Mouse (Mus musculus) limb, embryonic 14.5 days (tissue): ENCODE measurements around the gene Irf2. TPM values are rescaled to one million over a fixed set of nuclear protein-coding genes. Genes with fewer than 3 reads are reported as not detected.

Experiments
- ATAC-seq: fragments of 200-750 bp; cut with Nextera tagmentation; 2 replicates; pipeline ENCODE4 v1.8.0; 2017; ENCODE audit warnings: low read depth, moderate number of reproducible peaks, moderate TSS enrichment; ENCODE audit not compliant: low FRiP score
- DNase-seq: peaks from one replicate; pipeline ENCODE4 v3.0.0-alpha.2; 2015; ENCODE audit warnings: low spot score
- H3K27ac ChIP-seq: fragments of 300-500 bp; sonication (generic); replicated peaks from 2 replicates; pipeline ENCODE4 v1.5.1; 2014; ENCODE audit warnings: low read depth, mild to moderate bottlenecking, low read length, moderate library complexity, mixed read lengths
- H3K27me3 ChIP-seq: fragments of 300-500 bp; sonication (generic); 2 replicates; pipeline ENCODE4 v1.6.1; 2014; ENCODE audit warnings: low read length, mixed read lengths; ENCODE audit not compliant: control insufficient read depth, insufficient read depth
- H3K36me3 ChIP-seq: fragments of 300-500 bp; sonication (generic); 2 replicates; pipeline ENCODE4 v1.6.1; 2014; ENCODE audit warnings: mild to moderate bottlenecking, low read length, moderate library complexity, mixed read lengths; ENCODE audit not compliant: control insufficient read depth, insufficient read depth
- H3K4me1 ChIP-seq: fragments of 300-500 bp; sonication (generic); 2 replicates; pipeline ENCODE4 v1.6.1; 2014; ENCODE audit warnings: antibody characterized with exemption, low read length, mixed read lengths; ENCODE audit not compliant: control insufficient read depth, insufficient read depth
- H3K4me2 ChIP-seq: fragments of 300-500 bp; sonication (generic); replicated peaks from 2 replicates; pipeline ENCODE4 v1.6.1; 2014; ENCODE audit warnings: low read depth, mild to moderate bottlenecking, low read length, moderate library complexity; ENCODE audit not compliant: severe bottlenecking
- H3K4me3 ChIP-seq: fragments of 300-500 bp; sonication (generic); replicated peaks from 2 replicates; pipeline ENCODE4 v1.5.1; 2014; ENCODE audit warnings: low read length
- H3K9ac ChIP-seq: fragments of 300-500 bp; sonication (generic); 2 replicates; pipeline ENCODE4 v1.6.1; 2014; ENCODE audit warnings: mild to moderate bottlenecking, low read depth, low read length, moderate library complexity; ENCODE audit not compliant: severe bottlenecking
- H3K9me3 ChIP-seq: fragments of 300-500 bp; sonication (generic); 2 replicates; pipeline ENCODE4 v1.6.1; 2016; ENCODE audit warnings: low read length; ENCODE audit not compliant: control insufficient read depth
- POLR2A ChIP-seq: fragments of 200-500 bp; IDR thresholded peaks from 2 replicates; pipeline ENCODE4 v1.8.0; 2012; ENCODE audit warnings: inconsistent platforms, mild to moderate bottlenecking, moderate library complexity, borderline replicate concordance; ENCODE audit not compliant: insufficient read depth, insufficient read length; ENCODE audit errors: extremely low read depth
- WGBS: fragments of 180-500 bp; shearing (Covaris S2); extraction: QIAGEN DNeasy Blood & Tissue Kit; methylation state at CpG from one replicate; pipeline ENCODE4 v1.1.7; 2014; 5-methylcytosine and 5-hydroxymethylcytosine counted together
- polyA plus RNA-seq, 2 experiments: library from polyadenylated mRNA; depleted of rRNA in 1 of 2; stranded (reverse) in 1 of 2; unstranded in 1 of 2; fragments of >200 nt; fragmentation: Nextera tagmentation in 1 of 2; extraction: Ambion mirVana in 1 of 2; gene quantifications; 2 replicates each; pipeline versions ENCODE4 v1.2.1 to v1.2.3; 2012 to 2014

Gene Irf2
- polyA plus RNA-seq, 2 experiments, result 15.1 to 16.8 TPM

DNA sequence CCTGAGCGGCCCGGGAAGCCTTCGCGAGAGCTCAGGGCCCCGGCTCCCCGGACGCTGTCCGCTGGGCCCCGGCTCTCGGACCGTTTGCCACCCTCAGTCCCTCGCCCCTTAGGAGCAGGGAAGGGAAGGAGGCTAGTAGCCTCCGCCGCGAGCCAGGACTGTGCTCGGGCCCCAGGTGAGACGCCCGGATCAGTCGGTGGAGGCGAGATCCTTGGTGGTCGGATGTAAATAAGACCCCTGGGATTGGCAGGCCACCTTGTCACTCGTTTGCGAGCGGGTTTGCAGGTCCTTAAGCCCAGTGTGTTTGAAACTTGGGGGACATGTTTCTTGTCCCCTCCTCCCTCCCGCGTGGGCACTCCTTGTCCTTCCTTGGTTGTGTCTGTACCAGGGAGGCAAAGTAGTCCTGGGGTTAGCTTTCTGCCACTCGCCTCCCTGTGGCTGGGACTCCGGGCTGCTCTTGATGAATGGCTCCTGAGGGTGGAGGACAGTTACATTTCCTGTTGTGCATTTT, 1.8 kb downstream of the Irf2 start:
- Histone ChIP-seq H3K27me3 (no peaks in the 10 kb centered on the region), H3K4me3 (peak overlapping the region; percentile 89), H3K4me2 (peak overlapping the region; percentile 72), H3K9me3 (no peaks in the 10 kb centered on the region), H3K4me1 (peaks cover 7% of the 10 kb centered on the region), H3K27ac (peak overlapping the region; percentile 92), H3K9ac (peak overlapping the region; percentile 96), H3K36me3 (no peaks in the 10 kb centered on the region)
- WGBS, result 0% methylated on average over 28 of the region's 28 CpGs
- no peak for DNase-seq
- no peak for ATAC-seq
- no peak for TF ChIP-seq POLR2A

GRCm38 (mm10) chr8:46741991-46742690, 2.6 kb downstream of the Irf2 start:
- Histone ChIP-seq H3K4me1 (peaks cover 7% of the 10 kb centered on the region), H3K36me3 (no peaks in the 10 kb centered on the region), H3K9ac (peak overlapping the region; percentile 96), H3K9me3 (no peaks in the 10 kb centered on the region), H3K4me2 (peak overlapping the region; percentile 72), H3K27ac (no peak overlapping the region), H3K4me3 (peak overlapping the region; percentile 89), H3K27me3 (no peaks in the 10 kb centered on the region)
- no peak for ATAC-seq
- 43% methylated on average over 8 of the region's 8 CpGs for WGBS
- no peak for TF ChIP-seq POLR2A
- no peak for DNase-seq

GRCm38 (mm10) chr8:46742691-46743082, 3.2 kb downstream of the Irf2 start:
- H3K36me3 ChIP-seq, result no peaks in the 10 kb centered on the region
- no peak overlapping the region for H3K4me3 ChIP-seq
- H3K9me3 ChIP-seq, result no peaks in the 10 kb centered on the region
- WGBS, result 54% methylated on average over 5 of the region's 5 CpGs
- no peak overlapping the region for H3K27ac ChIP-seq
- DNase-seq, result no peak
- no peaks in the 10 kb centered on the region for H3K27me3 ChIP-seq
- no peak for TF ChIP-seq POLR2A
- no peak overlapping the region for H3K4me2 ChIP-seq
- peaks cover 7% of the 10 kb centered on the region for H3K4me1 ChIP-seq
- ATAC-seq, result no peak
- no peak overlapping the region for H3K9ac ChIP-seq

DNA sequence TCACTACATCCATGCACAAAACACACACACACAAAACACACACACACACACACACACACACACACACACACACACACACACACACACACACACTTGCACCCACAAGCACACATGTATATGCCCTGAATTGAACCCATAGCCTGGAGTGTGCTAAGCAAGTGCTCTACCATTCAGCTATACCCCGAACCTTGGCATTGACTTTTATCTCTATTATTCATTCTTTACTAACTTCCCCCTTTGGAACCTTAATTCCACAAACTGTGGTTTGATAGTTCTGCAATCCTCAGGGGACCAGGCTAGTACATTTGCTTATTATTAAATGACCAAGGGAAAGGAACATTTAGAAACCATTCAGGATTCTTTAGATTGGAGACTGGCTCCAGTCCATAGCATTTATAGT, 5.9 kb downstream of the Irf2 start:
- H3K4me2 ChIP-seq, result no peak overlapping the region
- no peaks in the 10 kb centered on the region for H3K27me3 ChIP-seq
- DNase-seq, result no peak

DNA sequence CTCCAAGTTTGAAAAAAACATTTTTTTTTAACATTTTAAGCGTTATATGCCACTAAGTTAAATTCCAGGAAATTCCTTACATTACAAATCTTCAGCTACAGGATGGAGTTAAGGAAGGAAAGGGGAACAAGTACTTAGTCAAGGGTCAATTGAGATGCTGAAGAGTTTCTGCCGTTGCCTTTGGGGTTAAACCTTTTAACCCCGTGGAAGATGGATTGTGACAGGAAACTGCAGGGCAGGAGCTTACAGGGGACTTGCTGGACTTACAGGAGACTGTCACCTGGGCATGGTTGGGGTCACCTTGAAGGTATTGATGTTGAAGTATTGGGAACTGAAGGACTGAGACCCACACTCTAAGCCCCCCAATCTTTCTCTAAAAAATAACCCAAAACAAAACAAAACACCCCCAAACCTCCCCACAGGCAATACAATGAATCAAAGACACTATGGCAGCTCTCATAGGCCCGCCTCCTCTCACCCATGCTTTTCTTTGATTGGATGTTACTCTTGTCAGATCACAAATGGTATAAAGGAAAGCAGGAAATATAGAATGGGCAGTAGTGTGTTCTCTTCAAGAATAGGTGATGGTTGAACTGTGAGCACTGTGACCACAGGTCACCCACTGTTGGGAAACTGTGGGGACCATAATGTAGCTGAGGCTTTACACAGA, 7.9 kb downstream of the Irf2 start:
- no peaks in the 10 kb centered on the region for H3K9me3 ChIP-seq
- H3K4me3 ChIP-seq, result no peak overlapping the region
- no peak overlapping the region for H3K27ac ChIP-seq
- H3K36me3 ChIP-seq, result no peaks in the 10 kb centered on the region
- TF ChIP-seq POLR2A, result no peak
- ATAC-seq, result no peak
- no peak for DNase-seq
- no peak overlapping the region for H3K9ac ChIP-seq
- H3K4me2 ChIP-seq, result no peak overlapping the region
- H3K4me1 ChIP-seq, result peaks cover 23% of the 10 kb centered on the region
- WGBS, result 37% methylated on average over 4 of the region's 4 CpGs
- no peaks in the 10 kb centered on the region for H3K27me3 ChIP-seq

More for the DNA sequence above, 5.9 kb downstream of the Irf2 start:
- no peaks in the 10 kb centered on the region for H3K9me3 ChIP-seq
- 89% methylated on average over 1 of the region's 1 CpGs for WGBS
- no peak overlapping the region for H3K27ac ChIP-seq
- peaks cover 11% of the 10 kb centered on the region for H3K4me1 ChIP-seq
- ATAC-seq, result no peak
- H3K4me3 ChIP-seq, result no peak overlapping the region
- no peaks in the 10 kb centered on the region for H3K36me3 ChIP-seq
- no peak for TF ChIP-seq POLR2A
- H3K9ac ChIP-seq, result no peak overlapping the region
